Mouse (Mus musculus): ENCODE results near the gene Grin2a.

The Grin2a gene

DNA sequence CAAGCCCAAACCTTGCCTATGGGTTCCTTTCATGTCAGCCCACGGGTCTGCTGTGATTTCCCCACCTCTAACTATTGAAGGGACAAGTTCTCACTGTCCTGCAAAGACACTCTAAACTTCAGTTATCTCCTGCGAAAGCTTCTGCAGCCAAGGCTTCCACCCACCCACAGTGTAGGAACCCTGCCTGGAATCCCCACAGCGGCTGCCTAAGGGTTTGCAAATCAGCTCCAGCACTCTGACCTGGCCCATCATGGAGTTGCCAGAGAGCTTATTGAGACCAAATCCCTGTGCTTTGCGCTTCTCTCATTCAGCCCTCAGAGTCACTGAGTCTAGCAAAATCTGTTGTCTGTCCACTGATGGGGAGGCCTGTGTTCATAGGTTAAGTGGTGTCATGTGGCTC, 130.3 kb downstream of the Grin2a start:
- no peak for DNase-seq (ENCODE audit: low read depth)

DNA sequence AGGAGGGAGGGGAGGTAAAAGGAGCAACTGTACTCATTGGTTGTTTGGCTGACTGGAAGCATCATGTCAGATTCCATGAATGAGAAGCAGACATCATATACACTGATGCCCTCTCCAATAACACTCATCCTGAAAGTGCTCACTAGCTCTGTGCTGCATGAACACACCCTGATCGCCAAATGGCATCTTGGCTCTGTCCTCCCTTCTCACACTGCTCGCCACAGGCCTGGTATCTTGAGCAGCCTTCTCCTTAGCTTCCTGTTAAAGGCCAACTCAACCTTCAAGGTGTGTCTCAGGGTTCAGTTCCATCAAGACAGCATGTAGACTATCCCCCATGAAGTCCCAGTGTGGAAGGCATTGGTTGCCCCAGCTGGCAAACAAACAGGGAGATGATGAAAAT, 137.6 kb downstream of the Grin2a start:
- no peak for DNase-seq (ENCODE audit: low read depth)

DNA sequence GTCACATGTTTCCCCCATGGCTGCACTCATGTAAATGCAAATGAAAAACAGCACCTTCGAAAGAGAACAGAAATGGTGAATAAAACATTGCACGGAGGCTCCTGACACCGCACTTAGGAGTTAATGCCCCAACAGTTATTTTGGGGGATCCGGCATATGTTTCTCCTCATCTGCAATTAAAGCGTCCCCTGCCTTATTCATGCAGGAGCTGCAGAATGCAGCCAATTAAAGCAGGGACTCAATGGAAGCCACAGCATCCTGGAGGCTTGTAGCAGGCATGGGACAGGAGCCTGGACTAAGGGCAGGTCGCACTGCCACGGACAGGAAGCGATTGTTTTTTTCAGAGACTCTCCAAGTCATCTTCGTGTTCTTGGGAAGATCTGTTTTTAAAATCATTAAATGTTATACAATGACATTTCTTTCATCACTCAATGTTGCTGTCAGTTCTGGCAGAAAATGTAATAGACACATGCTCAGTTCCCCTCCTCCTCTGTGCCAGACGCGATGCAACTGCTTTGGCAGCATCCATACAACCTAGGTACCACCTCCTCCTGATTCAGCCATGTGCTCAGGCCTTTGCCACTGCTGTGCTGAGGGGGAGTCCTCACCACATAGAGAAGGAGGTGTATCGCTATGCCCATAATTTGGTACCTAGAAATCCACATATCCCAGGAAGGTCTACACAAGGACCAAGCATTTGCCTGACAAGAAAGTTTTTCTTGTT, 143.9 kb downstream of the Grin2a start:
- DNase-seq (ENCODE audit: low read depth): no peak

GRCm38 (mm10) chr16:9841496-9841895, 153.9 kb downstream of the Grin2a start:
- DNase-seq (ENCODE audit: low read depth): no peak

GRCm38 (mm10) chr16:9836542-9836941, 158.8 kb downstream of the Grin2a start:
- DNase-seq (ENCODE audit: low read depth): peak; percentile 43

- DNase-seq (ENCODE audit: low read depth): no peak
Observed at GRCm38 (mm10) chr16:9834236-9834635, 161.1 kb downstream of the Grin2a start.

- no peak for DNase-seq (ENCODE audit: low read depth)
Observed at GRCm38 (mm10) chr16:9825110-9825483, 170.3 kb downstream of the Grin2a start.

- DNase-seq (ENCODE audit: low read depth): no peak
Observed at GRCm38 (mm10) chr16:9824436-9825109, 170.8 kb downstream of the Grin2a start.

- no peak for DNase-seq (ENCODE audit: low read depth)
Observed at GRCm38 (mm10) chr16:9823686-9824085, 171.7 kb downstream of the Grin2a start.

DNA sequence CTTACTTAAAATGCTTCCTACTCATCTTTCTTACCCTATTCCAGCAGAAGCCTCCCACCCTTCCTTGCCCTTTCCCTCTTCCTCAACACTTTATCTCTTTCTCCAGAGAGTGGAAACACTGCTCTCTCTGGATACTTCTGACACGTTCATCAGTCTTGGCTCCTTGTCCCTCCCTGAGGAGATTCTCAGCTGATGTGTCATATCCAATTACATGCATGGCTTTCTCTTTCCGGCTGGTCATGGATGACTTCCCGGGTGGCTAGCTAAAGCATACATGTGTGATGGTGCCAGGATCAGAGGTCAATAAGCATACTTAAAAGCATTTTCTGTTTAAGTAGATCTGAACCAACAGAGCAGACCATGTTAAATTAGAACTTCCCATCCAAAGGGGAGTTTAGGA, 175.9 kb downstream of the Grin2a start:
- DNase-seq (ENCODE audit: low read depth): no peak

DNA sequence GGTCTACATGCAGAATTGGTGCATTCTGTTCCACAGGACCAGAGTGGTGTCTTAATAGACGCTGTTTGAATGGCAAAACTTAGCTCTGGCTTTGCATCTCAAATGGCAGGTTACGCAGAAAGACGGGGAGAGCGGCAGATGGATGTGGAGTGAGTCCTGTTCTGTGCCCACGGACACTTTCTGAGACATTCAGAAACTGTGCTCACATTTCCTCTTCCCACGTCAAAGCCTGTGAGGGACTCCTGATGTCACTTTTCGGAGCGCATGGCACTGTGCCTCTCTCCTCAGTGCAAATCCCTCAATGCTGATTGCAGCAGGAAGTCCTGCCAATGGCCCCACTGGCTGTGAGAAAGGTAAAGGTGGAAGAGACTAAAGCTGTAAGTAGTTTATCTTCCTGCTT, 194.0 kb downstream of the Grin2a start:
- DNase-seq (ENCODE audit: low read depth): no peak

GRCm38 (mm10) chr16:9800221-9800620, 195.1 kb downstream of the Grin2a start:
- no peak for DNase-seq (ENCODE audit: low read depth)

DNA sequence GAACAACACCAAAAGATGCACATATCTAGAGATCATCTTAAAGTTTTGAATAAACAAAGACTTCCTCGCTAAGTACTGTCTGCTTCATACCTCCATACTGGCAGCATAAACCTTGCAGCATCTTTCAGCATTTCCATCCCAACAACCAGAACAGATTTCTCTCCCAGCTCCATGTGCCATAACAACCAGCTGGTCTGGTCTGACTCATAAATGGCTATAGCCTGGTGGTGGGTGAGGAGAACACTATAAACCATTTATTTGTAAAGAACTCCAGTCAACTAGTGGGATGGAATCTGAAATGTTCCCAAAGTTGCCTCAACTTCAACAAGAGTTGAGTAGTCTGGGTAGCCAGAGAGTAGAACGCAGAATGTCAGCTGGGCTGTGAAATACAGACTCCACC, 202.4 kb downstream of the Grin2a start:
- no peak for DNase-seq (ENCODE audit: low read depth)

DNA sequence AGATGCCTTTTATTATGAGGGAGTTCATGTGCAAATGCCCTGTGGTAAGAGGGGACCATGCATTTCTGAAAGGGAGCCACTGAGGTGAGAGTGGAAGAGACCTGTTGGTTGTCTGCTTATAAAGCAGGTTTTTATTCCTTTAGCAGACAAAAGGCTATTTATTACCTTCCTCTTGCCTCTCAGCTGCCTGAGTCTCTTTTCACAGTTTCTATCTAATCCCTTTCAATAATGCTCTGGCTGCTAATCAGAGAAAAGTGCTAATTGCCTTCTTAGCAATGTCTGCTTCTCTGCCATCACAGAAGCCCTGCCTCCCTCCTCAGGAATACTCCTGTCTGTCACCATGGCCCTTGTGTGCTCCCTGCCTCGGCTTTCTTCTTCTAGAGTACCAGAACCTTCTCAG, 209.1 kb downstream of the Grin2a start:
- no peak for DNase-seq (ENCODE audit: low read depth)

DNA sequence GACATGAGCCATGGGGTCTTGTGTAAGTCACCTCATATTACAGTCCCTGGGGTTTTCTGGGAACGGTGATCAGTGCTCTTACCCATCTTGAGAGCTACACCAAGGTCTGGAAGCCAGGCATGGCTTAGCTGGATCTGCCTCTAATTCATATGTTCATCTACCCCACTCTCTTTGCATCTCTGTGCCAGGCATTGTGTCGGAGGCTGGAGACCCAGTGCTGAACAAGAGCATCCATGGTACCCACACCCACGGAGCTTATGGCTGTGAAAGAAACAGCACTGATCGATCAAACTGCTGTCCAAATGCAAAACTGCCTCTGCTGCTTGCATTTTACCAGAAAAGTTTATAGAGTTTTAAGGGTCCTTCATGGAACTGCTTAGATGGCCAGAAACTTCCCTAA, 209.5 kb downstream of the Grin2a start:
- DNase-seq (ENCODE audit: low read depth): no peak

- DNase-seq (ENCODE audit: low read depth): no peak
Observed at GRCm38 (mm10) chr16:9768981-9769380, 226.4 kb downstream of the Grin2a start.

DNA sequence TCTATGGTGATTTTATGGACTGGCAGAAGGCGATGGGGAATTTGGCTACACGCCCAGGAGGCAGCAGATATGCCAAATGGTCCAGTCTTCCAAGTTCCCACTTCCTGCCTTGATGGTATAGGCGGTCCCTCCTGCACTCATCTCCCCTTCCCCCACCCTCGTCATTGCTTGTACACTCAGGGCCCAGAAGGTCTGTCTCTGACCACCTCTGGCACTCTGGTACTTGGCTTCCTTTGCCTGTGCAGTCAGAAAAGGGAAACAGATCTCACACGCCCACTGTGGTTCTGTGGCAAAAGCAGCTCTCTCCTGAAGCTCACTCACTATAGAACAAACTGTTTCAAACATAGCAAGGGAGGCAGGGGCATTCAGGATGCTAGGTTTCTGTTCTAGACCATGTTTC, 227.0 kb downstream of the Grin2a start:
- peak; percentile 6 for DNase-seq (ENCODE audit: low read depth)

- no peak for DNase-seq (ENCODE audit: low read depth)
Observed at GRCm38 (mm10) chr16:9767946-9768345, 227.4 kb downstream of the Grin2a start.

DNA sequence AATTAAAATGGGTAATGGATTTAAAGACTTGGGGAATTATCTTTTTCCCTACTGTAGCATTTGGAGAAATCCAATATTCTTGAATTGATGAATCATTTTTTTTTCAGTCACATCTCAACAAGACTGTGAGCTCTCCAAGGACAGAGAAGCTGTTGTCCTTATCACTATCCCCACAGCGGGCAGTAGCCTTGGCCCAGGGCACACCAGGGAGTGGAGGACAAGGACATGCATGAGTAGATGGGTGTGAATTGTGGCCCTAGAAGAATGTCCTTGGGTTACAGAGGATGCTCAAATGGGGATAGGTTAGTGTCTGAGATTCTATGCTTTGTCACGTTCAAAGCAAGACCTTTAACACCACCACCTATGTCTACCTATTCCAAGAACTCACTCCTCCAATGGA, 231.3 kb downstream of the Grin2a start:
- DNase-seq (ENCODE audit: low read depth): no peak

GRCm38 (mm10) chr16:9760347-9760746, 235.0 kb downstream of the Grin2a start:
- no peak for DNase-seq (ENCODE audit: low read depth)

GRCm38 (mm10) chr16:9756849-9757248, 238.5 kb downstream of the Grin2a start:
- DNase-seq (ENCODE audit: low read depth): no peak

- no peak for DNase-seq (ENCODE audit: low read depth)
Observed at GRCm38 (mm10) chr16:9754061-9754460, 241.3 kb downstream of the Grin2a start.

GRCm38 (mm10) chr16:9753045-9753444, 242.3 kb downstream of the Grin2a start:
- no peak for DNase-seq (ENCODE audit: low read depth)

GRCm38 (mm10) chr16:9752600-9752999, 242.8 kb downstream of the Grin2a start:
- DNase-seq (ENCODE audit: low read depth): no peak

All from NIH3T3 (cell line).